Mouse (Mus musculus): ENCODE measurements around the gene Herpud1.

DNA sequence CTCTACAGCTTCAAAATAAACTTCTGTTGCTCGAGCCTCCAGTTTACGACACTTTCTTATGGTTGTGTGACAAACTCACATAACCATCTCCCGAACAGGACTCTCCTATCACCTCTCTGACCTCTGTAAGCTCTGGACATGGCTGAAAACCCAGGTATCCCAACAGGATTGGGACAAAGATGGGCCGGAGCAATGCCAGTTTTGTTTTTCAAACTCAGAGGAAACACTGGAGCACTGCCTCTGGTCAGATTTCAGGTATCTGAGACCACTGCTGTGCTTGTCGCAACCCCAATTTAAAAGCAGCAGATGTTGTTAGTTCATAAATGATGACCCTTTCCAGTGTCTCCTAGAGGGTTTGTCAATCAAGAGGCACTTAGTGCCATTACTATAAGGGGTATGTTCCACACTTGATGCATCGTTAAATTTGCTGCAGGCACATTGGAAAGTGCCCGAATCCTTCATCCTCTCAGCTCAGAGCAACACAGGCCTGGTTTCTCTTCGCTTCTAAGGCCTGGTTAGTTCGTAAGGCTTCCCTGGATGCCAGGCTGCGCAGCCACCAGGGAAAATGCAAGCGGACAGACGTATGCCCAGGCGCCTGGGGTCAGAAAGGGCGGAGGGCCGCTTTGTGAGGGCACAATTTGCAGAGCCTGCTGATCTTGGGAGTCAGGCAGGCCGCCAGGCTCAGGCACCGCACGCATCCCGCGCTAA, 578 bp upstream of the Herpud1 start:
- TF ChIP-seq CTCF (IDR thresholded peaks at IDR 0.05; ENCODE audit: borderline replicate concordance, control insufficient read depth, extremely low read depth, insufficient read depth, low read length, poor library complexity) (no peak), POLR2A (IDR thresholded peaks at IDR 0.05; ENCODE audit: control insufficient read depth, extremely low read depth, insufficient read depth, low read length, poor library complexity) (no peak)
